Mouse (Mus musculus): ENCODE results near the gene Ccm2l. TPM values are rescaled to one million over a fixed set of nuclear protein-coding genes. Genes with fewer than 3 reads are reported as not detected.

The Ccm2l gene
- polyA plus RNA-seq, 1 experiment from 2014 or later = 1.9 TPM

DNA sequence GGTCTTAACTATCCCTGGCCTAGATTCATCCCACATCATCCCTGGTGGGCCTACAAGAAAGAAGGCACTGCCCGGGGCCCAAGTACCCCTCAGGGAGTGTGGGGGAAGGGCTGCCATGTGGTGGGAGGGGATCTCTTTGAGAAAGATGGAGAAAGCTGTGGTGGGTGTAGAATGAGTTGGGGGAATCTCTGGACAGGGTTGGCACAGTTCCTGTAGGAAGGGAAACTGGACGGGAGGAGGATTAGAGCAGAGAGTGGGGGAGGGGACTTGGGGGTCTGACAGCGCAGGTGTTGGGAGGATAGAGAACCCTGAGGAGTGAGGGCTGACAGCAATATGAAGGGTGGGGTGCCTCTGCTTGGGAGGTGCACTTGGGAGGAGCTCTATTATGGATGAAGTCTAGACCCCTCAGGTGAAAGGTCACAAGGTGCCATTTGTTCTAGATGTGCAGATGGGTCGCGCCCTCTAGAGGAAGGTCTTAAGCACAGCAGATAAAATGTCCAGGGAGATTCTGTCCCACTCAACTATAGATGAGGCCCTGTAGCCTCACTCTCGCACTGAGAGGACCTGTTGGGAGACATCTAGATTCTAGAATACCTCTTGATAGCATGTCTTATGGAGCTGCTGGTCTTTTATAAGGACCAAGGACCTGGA, 10.4 kb upstream of the Ccm2l start:
- WGBS = 53% methylated on average over 6 of the region's 6 CpGs
- Histone ChIP-seq H3K4me3 (no peak overlapping the region), H3K9me3 (no peaks in the 10 kb centered on the region), H3K9ac (no peak overlapping the region), H3K36me3 (peaks cover 45% of the 10 kb centered on the region), H3K4me1 (replicated peaks) (peaks cover 12% of the 10 kb centered on the region), H3K27me3 (peaks cover 32% of the 10 kb centered on the region), H3K27ac (no peak overlapping the region), H3K4me2 (no peak overlapping the region)
- no peak for ATAC-seq (ENCODE audit: low FRiP score)

DNA sequence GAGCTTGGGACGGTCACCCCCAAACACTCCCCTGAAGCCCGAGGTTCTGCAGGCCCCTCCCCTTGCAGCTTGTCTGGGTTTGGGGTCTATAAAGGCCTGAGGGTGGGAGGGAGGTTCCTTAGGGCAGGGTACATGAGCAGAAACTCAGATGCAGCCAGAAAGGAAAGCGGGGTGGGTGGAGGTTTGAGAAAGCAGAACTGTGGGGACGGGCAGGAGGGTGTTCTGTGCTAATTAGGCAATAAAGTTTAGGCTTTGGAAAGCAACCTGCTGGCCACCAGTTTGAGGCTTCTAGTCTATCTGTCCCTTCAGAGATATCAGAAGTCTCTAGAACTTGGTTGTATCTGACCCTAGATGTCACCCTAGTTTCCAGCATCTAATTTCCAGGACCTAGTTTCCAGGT, 7.4 kb upstream of the Ccm2l start:
- no peak for ATAC-seq (ENCODE audit: low FRiP score)
- H3K36me3 ChIP-seq = peaks cover 46% of the 10 kb centered on the region
- no peak overlapping the region for H3K27ac ChIP-seq
- no peaks in the 10 kb centered on the region for H3K9me3 ChIP-seq
- H3K4me2 ChIP-seq = no peak overlapping the region
- no peaks in the 10 kb centered on the region for H3K4me1 ChIP-seq (replicated peaks)
- no peak overlapping the region for H3K4me3 ChIP-seq
- H3K27me3 ChIP-seq = 0 out of 2 replicates have a peak, but pooled peaks cover 5% of the 10 kb centered on the region
- 73% methylated on average over 4 of the region's 4 CpGs for WGBS
- H3K9ac ChIP-seq = no peak overlapping the region

DNA sequence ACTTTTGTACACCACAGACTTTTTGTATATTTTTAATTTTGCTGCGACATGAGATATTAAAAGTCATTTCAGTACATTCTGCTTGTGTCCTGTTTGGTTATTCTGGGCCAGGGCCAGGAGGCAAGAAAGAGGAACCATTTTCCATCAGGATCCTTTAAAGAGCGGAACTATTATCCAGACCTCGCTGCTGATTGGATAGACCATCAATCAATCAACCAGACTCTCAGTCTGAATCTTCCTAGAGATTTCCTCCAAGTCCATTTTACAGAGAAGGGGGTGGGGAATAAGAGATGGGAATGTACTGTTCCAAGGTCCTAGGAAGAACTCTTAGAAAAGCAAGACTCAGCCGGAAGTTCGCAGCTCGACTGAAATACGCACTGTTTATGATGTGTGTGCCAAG, 5.5 kb upstream of the Ccm2l start:
- Histone ChIP-seq H3K4me1 (replicated peaks) (no peaks in the 10 kb centered on the region), H3K9me3 (no peaks in the 10 kb centered on the region), H3K9ac (no peak overlapping the region), H3K36me3 (peaks cover 29% of the 10 kb centered on the region), H3K4me3 (no peak overlapping the region), H3K27ac (no peak overlapping the region), H3K27me3 (0 out of 2 replicates have a peak, but pooled peaks cover 4% of the 10 kb centered on the region), H3K4me2 (no peak overlapping the region)
- WGBS = 88% methylated on average over 7 of the region's 7 CpGs
- no peak for ATAC-seq (ENCODE audit: low FRiP score)

DNA sequence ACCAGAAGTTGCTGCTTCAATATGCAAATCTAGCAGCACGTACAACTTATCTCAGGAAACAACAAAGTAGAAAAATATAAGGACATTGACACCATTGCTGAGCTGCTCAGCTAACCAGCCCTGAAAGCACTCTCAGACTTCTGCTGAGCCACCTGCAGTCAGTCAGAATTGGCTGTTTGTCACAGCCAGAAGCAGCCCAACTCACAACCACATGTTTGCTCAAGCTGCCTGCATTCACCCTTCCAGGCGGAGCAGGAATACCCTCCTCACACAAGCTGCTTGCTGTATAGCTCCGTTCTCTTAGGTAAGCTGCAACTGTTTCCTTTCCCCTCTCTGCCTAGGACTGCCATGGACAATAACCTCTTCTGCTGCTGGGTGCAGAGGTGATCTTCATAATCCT, 2.4 kb upstream of the Ccm2l start:
- peaks cover 10% of the 10 kb centered on the region; the same call in 1 of the 2 replicates for H3K36me3 ChIP-seq
- peaks cover 20% of the 10 kb centered on the region for H3K27me3 ChIP-seq
- no peak overlapping the region for H3K4me2 ChIP-seq
- H3K9me3 ChIP-seq = no peaks in the 10 kb centered on the region
- H3K4me1 ChIP-seq (replicated peaks) = no peaks in the 10 kb centered on the region
- ATAC-seq (ENCODE audit: low FRiP score) = 0 out of 2 replicates have a peak, but pooled peaks have one; percentile 21
- no peak overlapping the region for H3K4me3 ChIP-seq
- H3K27ac ChIP-seq = peak overlapping the region; percentile 14; the same call in 1 of the 2 replicates
- H3K9ac ChIP-seq = no peak overlapping the region
- WGBS = 70% methylated on average over 3 of the region's 3 CpGs

DNA sequence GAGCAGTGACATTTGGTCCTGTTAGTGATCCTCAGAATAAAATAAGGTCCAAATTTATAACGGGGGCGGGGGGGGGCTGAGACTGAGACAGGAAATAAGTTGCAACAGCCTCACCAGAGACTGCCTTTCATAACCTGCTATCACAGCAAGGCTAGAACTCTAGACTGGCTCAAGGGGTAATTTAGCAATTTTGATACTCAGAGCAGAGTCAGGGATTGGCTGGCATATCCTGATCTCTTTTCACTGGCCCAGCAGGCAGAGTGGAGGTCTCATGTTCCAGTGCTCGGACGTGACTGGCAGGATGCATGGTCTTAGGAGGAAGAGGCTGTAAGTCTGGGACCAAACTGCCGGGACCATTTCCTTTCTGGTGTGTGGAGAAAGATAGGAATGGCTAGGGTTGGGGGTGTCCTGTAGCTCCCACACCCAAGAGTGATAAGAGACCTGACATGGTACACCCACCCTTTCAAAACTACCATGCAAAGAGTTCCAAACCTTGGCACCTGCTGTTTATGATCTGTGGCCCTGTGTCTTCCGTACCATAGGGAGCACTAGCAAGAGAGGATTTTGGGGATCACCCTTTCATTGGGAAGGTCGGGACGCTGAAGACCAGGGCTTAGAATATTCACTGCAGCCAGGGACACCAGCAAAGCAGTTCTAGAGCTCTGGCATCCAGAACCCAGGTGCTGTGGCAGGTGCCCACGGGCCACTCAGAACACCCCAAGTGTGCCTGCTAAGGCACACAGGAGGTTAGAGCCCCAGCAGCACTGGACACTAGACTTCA, 1.4 kb upstream of the Ccm2l start:
- Histone ChIP-seq H3K36me3 (peaks cover 10% of the 10 kb centered on the region; the same call in 1 of the 2 replicates), H3K4me2 (no peak overlapping the region), H3K9ac (no peak overlapping the region), H3K4me1 (replicated peaks) (no peaks in the 10 kb centered on the region), H3K4me3 (no peak overlapping the region), H3K27me3 (peaks cover 23% of the 10 kb centered on the region), H3K27ac (no peak overlapping the region), H3K9me3 (no peaks in the 10 kb centered on the region)
- ATAC-seq (ENCODE audit: low FRiP score) = no peak
- WGBS = 77% methylated on average over 9 of the region's 9 CpGs

DNA sequence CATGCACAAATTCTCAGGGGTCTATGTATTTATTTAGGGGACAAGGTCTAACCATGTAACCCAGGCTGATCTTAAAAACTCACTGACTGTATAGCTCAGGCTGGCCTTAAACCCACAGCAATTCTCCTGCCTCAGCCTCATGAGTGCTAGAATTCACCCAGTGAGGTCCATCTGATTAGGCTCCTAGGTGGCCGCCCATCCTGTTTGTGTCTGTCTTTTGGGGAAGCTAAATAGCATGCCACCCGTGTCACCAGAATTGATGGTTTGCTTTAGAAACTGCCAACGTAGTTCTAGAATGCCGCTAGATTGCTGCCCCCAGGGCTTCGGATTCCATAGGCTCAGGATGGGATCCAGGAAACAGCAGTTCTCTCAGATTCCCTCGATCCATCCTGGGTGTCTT, 1.2 kb downstream of the Ccm2l start:
- Histone ChIP-seq H3K4me2 (no peak overlapping the region), H3K4me3 (no peak overlapping the region), H3K36me3 (no peaks in the 10 kb centered on the region), H3K4me1 (replicated peaks) (peaks cover 11% of the 10 kb centered on the region), H3K27me3 (peaks cover 49% of the 10 kb centered on the region), H3K9ac (no peak overlapping the region), H3K27ac (no peak overlapping the region), H3K9me3 (no peaks in the 10 kb centered on the region)
- no peak for ATAC-seq (ENCODE audit: low FRiP score)
- 38% methylated on average over 6 of the region's 6 CpGs for WGBS

DNA sequence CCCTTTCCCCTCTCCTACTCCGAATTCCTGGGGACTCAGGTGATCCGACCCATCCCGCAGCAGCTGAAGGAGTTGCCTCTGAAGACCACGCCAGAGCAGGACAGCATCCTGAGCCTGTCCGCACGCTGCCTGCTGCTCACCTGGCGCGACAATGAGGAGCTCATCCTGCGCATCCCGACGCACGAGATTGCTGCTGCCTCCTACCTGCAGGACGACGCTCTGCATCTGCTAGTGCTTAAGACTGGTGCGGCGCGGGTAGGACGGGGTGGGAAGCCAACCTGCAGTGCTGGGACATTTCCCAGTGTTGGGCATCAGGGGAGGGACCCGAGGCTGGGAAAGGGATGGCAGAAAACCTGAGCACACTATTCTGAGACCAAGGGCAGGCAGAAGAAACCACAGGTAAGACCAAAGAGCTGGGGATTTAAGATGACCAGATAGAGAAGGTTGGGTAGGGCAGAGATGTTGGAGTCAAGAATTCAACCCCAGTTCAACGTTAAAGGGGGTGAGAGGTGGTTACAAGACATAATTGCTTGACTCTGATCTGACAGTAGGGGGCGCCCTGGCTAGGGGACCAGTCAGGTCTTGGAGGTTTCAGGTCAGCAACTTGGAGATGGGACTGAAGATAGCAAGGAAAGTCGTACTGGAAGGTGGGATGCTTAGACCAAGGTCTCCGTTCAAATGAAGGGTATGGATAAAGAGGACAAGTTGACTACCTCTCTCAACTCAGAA, 5.2 kb downstream of the Ccm2l start:
- Histone ChIP-seq H3K27ac (no peak overlapping the region; the same call in 1 of the 2 replicates), H3K27me3 (peaks cover 81% of the 10 kb centered on the region), H3K9ac (no peak overlapping the region), H3K4me1 (replicated peaks) (peaks cover 13% of the 10 kb centered on the region), H3K36me3 (no peaks in the 10 kb centered on the region), H3K9me3 (no peaks in the 10 kb centered on the region), H3K4me2 (peak overlapping the region; percentile 23; the same call in 1 of the 2 replicates), H3K4me3 (peak overlapping the region; percentile 18; the same call in 1 of the 2 replicates)
- ATAC-seq (ENCODE audit: low FRiP score) = no peak
- 12% methylated on average over 23 of the region's 23 CpGs for WGBS

DNA sequence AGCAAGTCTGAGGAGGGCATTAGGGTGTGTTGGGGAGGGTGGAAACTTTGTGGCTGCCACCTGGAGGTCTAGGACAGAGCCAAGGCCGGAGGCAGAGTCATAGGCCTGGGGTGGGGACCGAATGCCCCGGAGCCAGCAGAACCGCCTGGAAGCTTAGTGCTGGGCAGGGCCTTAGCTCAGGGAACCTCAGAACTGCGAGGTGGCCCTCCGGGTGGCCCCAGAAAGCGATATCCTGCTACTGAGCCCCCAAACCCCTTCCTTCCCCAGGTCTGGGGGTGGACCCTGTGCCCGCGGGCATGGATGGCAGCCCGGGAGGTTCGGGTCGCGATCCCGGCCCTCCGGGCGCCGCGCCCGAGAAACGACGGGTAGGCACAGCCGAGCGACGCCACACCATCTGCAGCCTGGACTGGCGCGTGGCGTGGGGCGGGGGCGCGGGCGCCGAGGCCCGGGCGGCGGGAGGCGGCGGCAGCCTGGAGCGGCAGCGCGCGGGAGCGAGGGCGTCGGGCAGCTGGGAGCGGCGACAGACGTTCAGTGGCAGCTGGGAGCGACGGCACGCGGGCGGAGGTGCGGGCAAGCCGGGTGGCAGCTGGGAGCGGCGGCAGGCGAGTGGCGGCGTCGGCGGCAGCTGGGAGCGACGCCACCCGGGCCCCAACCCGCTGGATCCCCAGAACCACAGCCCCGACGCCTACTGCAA, 5.9 kb downstream of the Ccm2l start:
- Histone ChIP-seq H3K27ac (no peak overlapping the region; the same call in 1 of the 2 replicates), H3K9me3 (no peaks in the 10 kb centered on the region), H3K4me2 (peak overlapping the region; percentile 57), H3K9ac (peak overlapping the region; percentile 62), H3K4me1 (replicated peaks) (peaks cover 16% of the 10 kb centered on the region), H3K27me3 (peaks cover 83% of the 10 kb centered on the region), H3K4me3 (peak overlapping the region; percentile 38), H3K36me3 (no peaks in the 10 kb centered on the region)
- peak; percentile 54 for ATAC-seq (ENCODE audit: low FRiP score)
- WGBS = 3% methylated on average over 65 of the region's 67 CpGs

DNA sequence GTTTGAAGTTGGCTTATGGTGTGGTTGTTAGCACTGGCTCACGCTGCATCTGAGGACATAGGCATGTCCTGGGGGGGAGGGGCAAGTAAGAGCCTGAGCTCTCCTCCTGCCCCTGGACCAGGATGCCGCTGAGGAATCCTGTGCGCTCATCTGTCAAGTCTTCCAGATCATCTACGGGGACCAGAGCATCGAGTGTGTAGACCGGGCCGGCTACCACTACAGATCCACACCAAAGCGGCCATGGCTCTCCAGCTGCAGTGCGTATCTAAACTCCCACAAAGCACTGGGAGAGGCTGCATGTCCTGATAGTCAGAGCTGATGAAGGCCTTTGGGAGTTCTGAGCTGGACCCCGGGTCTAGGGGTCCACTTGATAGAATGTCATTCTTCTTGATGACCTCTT, 8.9 kb downstream of the Ccm2l start:
- Histone ChIP-seq H3K27ac (no peak overlapping the region), H3K4me2 (no peak overlapping the region)
- 93% methylated on average over 10 of the region's 10 CpGs for WGBS

DNA sequence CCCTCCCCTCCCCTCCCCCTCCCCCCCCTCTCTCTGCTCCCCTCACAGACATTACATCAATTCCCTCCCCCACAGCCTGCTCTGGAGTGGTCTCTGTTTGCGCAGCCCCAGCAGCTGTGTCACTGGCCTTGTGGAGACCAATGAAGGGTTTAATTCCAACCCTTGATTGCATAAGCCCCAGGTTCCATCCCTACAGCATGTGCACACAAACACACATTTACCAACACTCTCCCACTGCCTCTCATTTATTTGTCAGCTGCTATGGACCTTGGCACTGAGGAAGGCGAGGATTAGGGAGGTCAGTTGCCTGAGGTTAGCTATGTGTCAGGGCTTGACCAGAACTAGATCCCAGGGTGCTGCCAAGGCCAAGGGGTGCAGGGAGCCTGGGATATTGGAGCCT, 10.2 kb downstream of the Ccm2l start:
- H3K27me3 ChIP-seq = peaks cover 58% of the 10 kb centered on the region
- WGBS = 45% methylated on average over 2 of the region's 2 CpGs

More for the DNA sequence above, 8.9 kb downstream of the Ccm2l start:
- Histone ChIP-seq H3K36me3 (no peaks in the 10 kb centered on the region), H3K27me3 (peaks cover 68% of the 10 kb centered on the region), H3K4me3 (no peak overlapping the region), H3K9me3 (no peaks in the 10 kb centered on the region), H3K9ac (no peak overlapping the region), H3K4me1 (replicated peaks) (peaks cover 16% of the 10 kb centered on the region)
- no peak for ATAC-seq (ENCODE audit: low FRiP score)

DNA sequence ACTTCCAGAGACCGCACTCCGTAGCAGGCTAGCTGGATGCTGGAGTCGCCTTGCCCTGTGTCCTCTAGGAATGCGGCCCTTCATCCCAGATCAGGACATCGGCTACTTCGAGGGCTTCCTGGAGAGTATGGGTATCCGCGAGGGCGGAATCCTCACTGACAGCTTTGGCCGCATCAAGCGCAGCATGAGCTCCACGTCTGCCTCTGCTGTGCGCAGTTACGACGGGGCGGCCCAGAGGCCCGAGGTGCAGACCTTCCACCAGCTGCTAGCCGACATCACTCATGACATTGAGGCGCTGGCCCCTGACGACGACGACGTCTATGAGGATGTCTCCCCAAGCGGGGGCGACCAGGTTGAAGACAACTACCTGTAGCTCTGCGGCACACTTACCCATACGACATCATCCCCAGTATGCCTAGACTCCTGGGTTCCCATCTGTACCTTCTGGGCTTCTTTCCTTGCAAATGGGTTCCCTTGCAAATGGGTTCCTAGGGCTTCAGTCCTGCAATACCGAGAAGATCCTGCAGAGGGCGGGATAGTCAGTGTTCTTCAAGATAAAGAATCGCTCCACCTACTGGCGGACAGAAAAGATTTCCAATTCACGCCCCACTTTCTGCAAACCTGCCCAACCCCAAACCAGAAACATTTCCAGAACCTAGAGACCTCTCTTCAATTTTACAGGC, 15.2 kb downstream of the Ccm2l start:
- Histone ChIP-seq H3K9ac (no peak overlapping the region), H3K4me2 (no peak overlapping the region), H3K4me1 (replicated peaks) (0 out of 2 replicates have a peak, but pooled peaks cover 2% of the 10 kb centered on the region), H3K27me3 (peaks cover 21% of the 10 kb centered on the region; the same call in 1 of the 2 replicates), H3K4me3 (no peak overlapping the region), H3K27ac (no peak overlapping the region), H3K9me3 (no peaks in the 10 kb centered on the region), H3K36me3 (no peaks in the 10 kb centered on the region)
- ATAC-seq (ENCODE audit: low FRiP score) = no peak
- 30% methylated on average over 32 of the region's 32 CpGs for WGBS

More for the DNA sequence above, 10.2 kb downstream of the Ccm2l start:
- no peak for ATAC-seq (ENCODE audit: low FRiP score)
- H3K36me3 ChIP-seq = no peaks in the 10 kb centered on the region
- H3K4me3 ChIP-seq = no peak overlapping the region
- H3K4me2 ChIP-seq = no peak overlapping the region
- no peaks in the 10 kb centered on the region for H3K9me3 ChIP-seq
- H3K4me1 ChIP-seq (replicated peaks) = peaks cover 12% of the 10 kb centered on the region
- no peak overlapping the region for H3K9ac ChIP-seq
- no peak overlapping the region for H3K27ac ChIP-seq

Measured in hindbrain, embryonic 13.5 days (tissue).